Mouse (Mus musculus): Measurements from ENCODE around the gene Bicra. TPM values are rescaled to one million over a fixed set of nuclear protein-coding genes. Genes with fewer than 3 reads are reported as not detected.

Gene Bicra
- polyA plus RNA-seq, 2 experiments from 2014 or later = 3.6 to 3.9 TPM

- no peak for ATAC-seq
Measured at GRCm38 (mm10) chr7:15944311-15944710, 103.4 kb downstream of the Bicra start.

GRCm38 (mm10) chr7:15938621-15939020, 109.1 kb downstream of the Bicra start:
- ATAC-seq = no peak

DNA sequence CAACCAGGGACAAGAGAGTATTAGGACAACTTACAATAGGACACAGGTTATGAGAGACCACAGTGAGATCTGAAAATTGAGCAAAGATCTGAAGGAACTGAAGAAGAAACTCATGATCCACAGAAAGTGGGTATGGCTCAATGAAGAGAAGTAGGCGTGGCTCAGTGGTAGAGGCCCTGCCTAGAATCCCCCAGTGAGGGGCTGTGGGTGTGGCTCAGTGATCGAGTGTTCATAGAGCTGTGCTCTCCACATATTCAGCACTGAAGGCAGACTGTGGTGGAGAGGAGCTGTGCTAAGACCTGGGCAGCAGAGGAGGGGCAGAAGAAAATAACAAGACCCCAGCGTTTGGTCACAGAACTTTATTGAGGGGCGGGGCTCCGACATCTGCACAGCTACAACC, 110.2 kb downstream of the Bicra start:
- no peak for ATAC-seq

DNA sequence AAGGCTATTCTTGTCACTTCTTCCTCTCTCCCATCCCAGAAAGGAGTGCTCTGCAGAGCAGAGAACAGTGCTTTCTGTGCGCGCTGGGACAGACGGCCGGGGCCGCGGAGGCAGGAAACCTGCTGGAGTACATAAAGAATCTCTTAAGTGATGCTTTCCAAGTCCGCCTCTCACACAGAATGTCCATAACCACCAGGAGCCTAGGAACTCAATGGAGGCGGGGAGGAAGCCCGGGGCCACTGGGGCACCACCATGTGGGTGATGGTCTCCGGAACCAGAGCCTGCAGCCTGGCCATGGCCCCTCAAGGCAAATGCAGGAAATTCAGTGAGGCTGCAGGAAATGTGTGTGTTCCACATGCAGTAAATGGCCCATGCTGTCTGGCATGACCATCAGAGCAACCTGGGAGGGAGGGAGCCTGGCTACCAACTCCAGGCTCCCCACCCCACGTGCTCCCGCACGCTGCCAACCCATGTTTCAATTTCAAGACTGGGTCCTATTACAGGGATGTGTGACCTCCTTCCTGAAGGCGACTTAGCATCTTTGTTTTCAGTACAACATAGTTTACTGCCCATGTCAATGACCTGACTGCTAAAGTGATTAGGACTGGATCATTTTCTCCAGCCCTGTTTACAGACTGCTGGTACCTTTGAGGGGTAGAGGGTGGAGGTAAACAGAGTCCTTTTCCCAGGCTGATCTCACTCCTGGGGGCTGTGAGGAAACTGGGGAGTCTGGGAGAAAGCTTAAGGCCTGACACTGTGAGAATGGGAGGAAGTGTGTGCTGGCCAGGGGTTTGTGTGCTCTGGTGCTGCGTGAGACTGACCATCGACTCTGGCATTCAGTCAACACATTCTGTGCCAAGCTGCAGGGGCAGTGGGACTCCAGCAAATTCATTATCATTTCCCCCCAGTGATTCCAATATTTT, 114.0 kb downstream of the Bicra start:
- no peak for ATAC-seq

DNA sequence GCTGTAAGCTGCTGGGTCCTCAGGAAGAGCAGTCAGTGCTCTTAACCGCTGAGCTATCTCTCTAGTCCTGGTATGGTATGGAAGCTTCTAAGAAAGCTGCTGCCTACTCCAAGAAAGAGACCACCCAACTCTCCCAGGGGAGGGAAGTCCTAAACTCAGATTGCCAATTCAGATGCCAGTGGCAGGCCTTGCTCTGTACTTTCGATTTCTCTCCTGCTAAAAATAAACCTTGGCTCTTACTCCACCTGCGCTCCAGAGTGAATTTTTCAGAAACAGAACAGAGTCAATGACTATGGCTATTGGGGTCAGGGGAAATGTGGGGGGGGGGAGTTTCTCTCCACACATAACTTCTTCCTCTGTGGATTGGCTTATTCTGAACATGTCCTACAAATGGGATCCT, 116.1 kb downstream of the Bicra start:
- ATAC-seq = no peak

GRCm38 (mm10) chr7:15930543-15930942, 117.2 kb downstream of the Bicra start:
- no peak for ATAC-seq

DNA sequence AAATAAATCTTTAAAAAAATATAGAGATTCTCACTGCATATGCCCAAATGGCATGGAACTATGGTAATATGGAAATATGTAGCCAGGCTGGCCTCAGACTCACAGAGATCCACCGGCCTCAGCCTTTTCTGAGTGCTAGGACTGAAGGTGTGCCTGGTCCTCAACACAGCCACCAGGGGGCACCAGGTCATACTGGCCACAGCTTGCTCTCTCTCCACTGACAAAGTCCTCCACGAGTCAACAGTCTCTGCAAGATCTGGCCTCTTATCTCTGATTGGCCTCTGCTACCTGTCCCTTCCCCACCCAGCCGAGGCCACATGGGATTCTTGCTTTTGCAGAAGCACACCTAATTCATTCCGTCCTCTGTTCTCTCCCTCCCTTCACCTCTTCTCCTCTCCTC, 117.8 kb downstream of the Bicra start:
- ATAC-seq = peak; percentile 85

- peak; percentile 95 for ATAC-seq
Measured at GRCm38 (mm10) chr7:15922220-15922773, 125.4 kb downstream of the Bicra start, which contains the start of gene Selenow. TSS of gene Selenow (minus strand) at chr7:15922402.

- ATAC-seq = peak; percentile 66
Measured at GRCm38 (mm10) chr7:15921796-15922195, 125.9 kb downstream of the Bicra start.

Other genes starting within 250 kb of the Bicra start
- gene Obox6, start 208.2 kb downstream of the Bicra start, polyA plus RNA-seq (2017; shearing (Covaris generic)) = not detected
- not detected for gene Crx, start 168.0 kb downstream of the Bicra start, polyA plus RNA-seq (2017; shearing (Covaris generic))
- under 1 TPM in 1 of 2 experiments, not detected in 1; 0.26 TPM for gene Crxos, start 165.3 kb downstream of the Bicra start, polyA plus RNA-seq (2017; shearing (Covaris generic))
- gene Selenow, start 125.5 kb downstream of the Bicra start, polyA plus RNA-seq (2017; shearing (Covaris generic)) = 100 to 1,000 TPM; 912 to 987 TPM
- gene Nop53, start 101.8 kb downstream of the Bicra start, polyA plus RNA-seq (2017; shearing (Covaris generic)) = 100 to 1,000 TPM; 244 to 324 TPM
- under 1 TPM; 0.07 to 0.15 TPM for gene Ehd2, start 80.4 kb downstream of the Bicra start, polyA plus RNA-seq (2017; shearing (Covaris generic))
- not detected for gene Zfp541, start 13.9 kb upstream of the Bicra start, polyA plus RNA-seq (2017; shearing (Covaris generic))
- gene Napa, start 50.5 kb upstream of the Bicra start, polyA plus RNA-seq (2017; shearing (Covaris generic)) = 100 to 1,000 TPM; 198 to 297 TPM
- 10 to 100 TPM; 22.0 to 32.9 TPM for gene Kptn, start 72.0 kb upstream of the Bicra start, polyA plus RNA-seq (2017; shearing (Covaris generic))
- not detected for gene Slc8a2, start 81.9 kb upstream of the Bicra start, polyA plus RNA-seq (2017; shearing (Covaris generic))
- 10 to 100 TPM; 23.0 to 26.2 TPM for gene Meis3, start 127.2 kb upstream of the Bicra start, polyA plus RNA-seq (2017; shearing (Covaris generic))
- 10 to 100 TPM in 1 of 2 experiments, 1 to 10 TPM in 1; 9.3 to 13.7 TPM for gene Dhx34, start 174.1 kb upstream of the Bicra start, polyA plus RNA-seq (2017; shearing (Covaris generic))
- under 1 TPM in 1 of 2 experiments, not detected in 1; 0.15 TPM for gene C5ar2, start 196.2 kb upstream of the Bicra start, polyA plus RNA-seq (2017; shearing (Covaris generic))
- not detected for gene C5ar1, start 211.6 kb upstream of the Bicra start, polyA plus RNA-seq (2017; shearing (Covaris generic))
- gene Inafm1, start 225.7 kb upstream of the Bicra start, polyA plus RNA-seq (2017; shearing (Covaris generic)) = 1 to 10 TPM; 1.0 to 2.3 TPM
- 10 to 100 TPM in 1 of 2 experiments, 1 to 10 TPM in 1; 7.6 to 13.1 TPM for gene Ccdc9, start 238.9 kb upstream of the Bicra start, polyA plus RNA-seq (2017; shearing (Covaris generic))